Mouse (Mus musculus) gastrocnemius, postnatal 36 days (tissue): ENCODE measurements around the gene Acvr1b. TPM values are rescaled to one million over a fixed set of nuclear protein-coding genes. Genes with fewer than 3 reads are reported as not detected.

Experiments
- microRNA-seq, 2 experiments: library from miRNA; unstranded; fragments of <30 nt; microRNA quantifications; one replicate each; pipeline ENCODE4 v1.2.0; 2021
- total RNA-seq, 2 experiments: library from RNA; stranded (reverse); gene quantifications; 2 replicates each; pipeline ENCODE4 v1.2.3; 2021

Acvr1b gene
- total RNA-seq, 2 experiments from 2014 or later, result 32.4 to 36.5 TPM

Small RNA genes lying within 50 kb of the gene (microRNA-seq; reads per million reads assigned to microRNA genes)
- 0.36 to 0.74 reads per million in 2 experiments for gene Mir6962

Other genes starting within 250 kb of the Acvr1b start
- not detected for gene Gm47841, start 126.7 kb upstream of the Acvr1b start, total RNA-seq
- under 1 TPM; 0.54 to 0.74 TPM for gene Fignl2, start 95.5 kb upstream of the Acvr1b start, total RNA-seq
- gene Ankrd33, start 58.3 kb upstream of the Acvr1b start, total RNA-seq, result not detected
- gene Acvrl1, start 45.5 kb upstream of the Acvr1b start, total RNA-seq, result 1 to 10 TPM; 8.5 to 9.2 TPM
- 1 to 10 TPM; 5.7 to 6.3 TPM for gene Grasp, start 50.1 kb downstream of the Acvr1b start, total RNA-seq
- 100 to 1,000 TPM; 152 to 202 TPM for gene Nr4a1, start 80.2 kb downstream of the Acvr1b start, total RNA-seq
- gene Atg101, start 110.2 kb downstream of the Acvr1b start, total RNA-seq, result 10 to 100 TPM; 30.6 to 32.6 TPM
- gene 6030408B16Rik, start 119.1 kb downstream of the Acvr1b start, total RNA-seq, result under 1 TPM; 0.23 to 0.44 TPM
- gene Krt80, start 196.1 kb downstream of the Acvr1b start, total RNA-seq, result 1 to 10 TPM; 1.9 to 2.5 TPM
- gene Krt7, start 237.0 kb downstream of the Acvr1b start, total RNA-seq, result under 1 TPM in 1 of 2 experiments, not detected in 1; 0.15 TPM